Mouse (Mus musculus) skeletal muscle tissue, adult 2 months (tissue): ENCODE results near the gene Ints5.
"Not testable (repeated sequence)": the region's sequence is repeated elsewhere in the genome, so short reads cannot be mapped to it uniquely, and the experiment has no call there.

Experiments used
- DNase-seq: peaks from one replicate; pipeline ENCODE4 v3.0.0-alpha.2; 2012; ENCODE audit warnings: low read depth, low spot score

Ints5 gene

GRCm38 (mm10) chr19:8887585-8888463, 5.0 kb upstream of the Ints5 start:
- DNase-seq = no peak

GRCm38 (mm10) chr19:8888511-8889385, 4.1 kb upstream of the Ints5 start, which contains the start of the genes 1810009A15Rik and Gm49416:
1810009A15Rik (plus strand) TSS chr19:8888853.
Gm49416 (plus strand) TSS chr19:8888926.
- DNase-seq = peak; percentile 94

- no peak for DNase-seq
Observed at GRCm38 (mm10) chr19:8895397-8895960, 2.7 kb downstream of the Ints5 start.

GRCm38 (mm10) chr19:8896231-8896630, 3.4 kb downstream of the Ints5 start:
- not testable (repeated sequence) for DNase-seq

GRCm38 (mm10) chr19:8897211-8897864, 4.5 kb downstream of the Ints5 start:
- not testable (repeated sequence) for DNase-seq

- peak; percentile 92 for DNase-seq
Observed at GRCm38 (mm10) chr19:8897865-8898495, 5.2 kb downstream of the Ints5 start, which contains the start of gene Ganab. Ganab (plus strand) TSS chr19:8898071.

GRCm38 (mm10) chr19:8898576-8898975, 5.8 kb downstream of the Ints5 start:
- no peak for DNase-seq

- DNase-seq = no peak
Observed at GRCm38 (mm10) chr19:8899079-8899478, 6.3 kb downstream of the Ints5 start.

- DNase-seq = no peak
Observed at GRCm38 (mm10) chr19:8903412-8903811, 10.6 kb downstream of the Ints5 start.

GRCm38 (mm10) chr19:8908531-8908930, 15.7 kb downstream of the Ints5 start:
- DNase-seq = no peak

- DNase-seq = no peak
Observed at GRCm38 (mm10) chr19:8911810-8912209, 19.0 kb downstream of the Ints5 start.

- no peak for DNase-seq
Observed at GRCm38 (mm10) chr19:8914212-8914611, 21.4 kb downstream of the Ints5 start.

GRCm38 (mm10) chr19:8919000-8919399, 26.2 kb downstream of the Ints5 start:
- DNase-seq = no peak

GRCm38 (mm10) chr19:8919684-8920072, 26.9 kb downstream of the Ints5 start:
- no peak for DNase-seq

- DNase-seq = peak; percentile 95
Observed at GRCm38 (mm10) chr19:8920073-8920736, 27.4 kb downstream of the Ints5 start, which contains the start of gene B3gat3. B3gat3 (plus strand) TSS chr19:8920374.

GRCm38 (mm10) chr19:8920836-8921291, 28.1 kb downstream of the Ints5 start:
- peak; percentile 54 for DNase-seq

GRCm38 (mm10) chr19:8921741-8922140, 28.9 kb downstream of the Ints5 start:
- no peak for DNase-seq

- no peak for DNase-seq
Observed at GRCm38 (mm10) chr19:8926766-8927165, 34.0 kb downstream of the Ints5 start.

GRCm38 (mm10) chr19:8927891-8928525, 35.2 kb downstream of the Ints5 start:
- DNase-seq = no peak
